Mouse (Mus musculus) liver, embryonic 14.5 days (tissue): ENCODE data around the gene Lpcat3. TPM values are rescaled to one million over a fixed set of nuclear protein-coding genes. Genes with fewer than 3 reads are reported as not detected.
A peak's percentile ranks its signal among the peaks of the same experiment; 100 is the strongest.

Experiments
- ATAC-seq: fragments of 200-750 bp; cut with Nextera tagmentation; 2 replicates; pipeline ENCODE4 v1.8.0; 2017; ENCODE audit warnings: moderate number of reproducible peaks, mild to moderate bottlenecking, moderate library complexity; ENCODE audit not compliant: insufficient read depth
- DNase-seq, 3 experiments: peaks; one replicate each; pipeline ENCODE4 v3.0.0-alpha.2; 2012 to 2013; ENCODE audit warnings: low read depth in 3 of 3, low spot score in 3 of 3
- H3K27ac ChIP-seq: fragments of 300-500 bp; sonication (generic); 2 replicates; pipeline ENCODE4 v1.5.1; 2014; ENCODE audit warnings: moderate library complexity, mild to moderate bottlenecking, control low read depth, inconsistent platforms
- H3K27me3 ChIP-seq: fragments of 300-500 bp; sonication (generic); 2 replicates; pipeline ENCODE4 v1.6.1; 2014; ENCODE audit warnings: mild to moderate bottlenecking, low read length, moderate library complexity; ENCODE audit not compliant: control insufficient read depth, insufficient read depth
- H3K36me3 ChIP-seq: fragments of 300-500 bp; sonication (generic); replicated peaks from 2 replicates; pipeline ENCODE4 v1.6.1; 2014; ENCODE audit warnings: low read depth; ENCODE audit not compliant: control insufficient read depth, insufficient read depth
- H3K4me1 ChIP-seq, 2 experiments: fragments of 200-500 bp in 1 of 2; fragments of 300-500 bp in 1 of 2; sonication (generic) in 1 of 2; replicated peaks; 2 replicates each; pipeline ENCODE4 v1.6.1; 2012 to 2014; ENCODE audit warnings: antibody characterized with exemption in 1 of 2, inconsistent platforms in 1 of 2, low read length in 1 of 2; ENCODE audit not compliant: control insufficient read depth in 2 of 2, insufficient read depth in 2 of 2
- H3K4me2 ChIP-seq: fragments of 300-500 bp; sonication (generic); 2 replicates; pipeline ENCODE4 v1.6.1; 2014; ENCODE audit warnings: low read depth, mild to moderate bottlenecking, control low read depth, moderate library complexity
- H3K4me3 ChIP-seq, 2 experiments: fragments of 200-500 bp in 1 of 2; fragments of 300-500 bp in 1 of 2; sonication (generic) in 1 of 2; 2 replicates each; pipeline ENCODE4 v1.5.1; 2012 to 2014; ENCODE audit warnings: low read depth in 2 of 2, low read length in 2 of 2, mild to moderate bottlenecking in 2 of 2, control low read depth in 1 of 2, inconsistent platforms in 1 of 2, moderate library complexity in 1 of 2; ENCODE audit not compliant: insufficient read depth in 1 of 2
- H3K9ac ChIP-seq: fragments of 300-500 bp; sonication (generic); replicated peaks from 2 replicates; pipeline ENCODE4 v1.6.1; 2014; ENCODE audit warnings: mild to moderate bottlenecking, control low read depth, moderate library complexity
- H3K9me3 ChIP-seq: fragments of 300-500 bp; sonication (generic); 2 replicates; pipeline ENCODE4 v1.6.1; 2016; ENCODE audit warnings: low read length, mixed read lengths; ENCODE audit not compliant: control insufficient read depth
- CTCF ChIP-seq: IDR thresholded peaks from 2 replicates; pipeline ENCODE4 v1.5.1; 2016; ENCODE audit warnings: antibody characterized with exemption, low read depth, control low read depth
- EP300 ChIP-seq: IDR thresholded peaks from 2 replicates; pipeline ENCODE4 v1.6.1; 2016; ENCODE audit warnings: antibody characterized with exemption, low read depth
- WGBS: fragments of 180-500 bp; shearing (Covaris S2); extraction: QIAGEN DNeasy Blood & Tissue Kit; methylation state at CpG from one replicate; pipeline ENCODE4 v1.1.7; 2014; ENCODE audit not compliant: insufficient replicate concordance; 5-methylcytosine and 5-hydroxymethylcytosine counted together
- polyA plus RNA-seq, 2 experiments: library from polyadenylated mRNA; depleted of rRNA in 1 of 2; stranded (reverse) in 1 of 2; unstranded in 1 of 2; fragments of >200 nt; fragmentation: Nextera tagmentation in 1 of 2; extraction: Ambion mirVana in 1 of 2; gene quantifications; 2 replicates each; pipeline versions ENCODE4 v1.2.1 to v1.2.3; 2012 to 2014

The Lpcat3 gene
- polyA plus RNA-seq, 2 experiments = 61.4 to 64.2 TPM

DNA sequence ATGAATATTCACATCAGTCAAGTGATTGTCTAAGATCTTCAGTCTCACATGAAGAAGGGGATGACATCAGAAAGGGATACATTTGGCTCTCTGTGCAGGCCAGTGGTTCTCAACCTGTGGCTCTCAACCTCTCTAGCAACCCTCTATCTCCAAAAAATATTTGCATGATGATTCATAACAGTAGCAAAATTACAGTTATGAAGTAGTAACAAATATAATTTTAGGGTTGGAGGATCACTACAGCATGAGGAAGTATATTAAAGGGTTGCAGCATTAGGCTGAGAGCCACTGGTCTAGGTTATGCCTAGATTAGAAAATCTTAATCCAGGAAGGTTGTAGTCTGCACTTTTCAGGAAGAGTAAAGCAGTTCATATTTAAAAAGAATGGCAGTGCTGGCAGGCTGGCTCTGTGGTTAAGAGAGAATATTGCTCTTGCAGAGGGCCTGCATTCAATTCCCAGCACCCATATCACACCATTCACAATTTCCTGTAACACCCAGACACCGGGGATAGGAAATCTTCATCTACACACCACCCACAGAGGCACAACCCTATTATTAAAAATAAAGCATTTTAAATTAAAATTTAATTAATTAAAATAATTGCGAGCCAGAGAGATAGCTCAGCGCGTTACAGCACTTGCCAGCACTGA lies 1.5 kb upstream of the Lpcat3 start:
- H3K4me1 ChIP-seq = peaks cover 11 to 15% of the 10 kb centered on the region in 2 experiments
- WGBS = 80% methylated on average over 4 of the region's 4 CpGs
- no peak overlapping the region for H3K27ac ChIP-seq
- DNase-seq (no peak), ATAC-seq (no peak)
- H3K4me2 ChIP-seq = peak overlapping the region; percentile 80
- H3K36me3 ChIP-seq = peaks cover 4% of the 10 kb centered on the region
- no peaks in the 10 kb centered on the region for H3K27me3 ChIP-seq
- no peaks in the 10 kb centered on the region for H3K9me3 ChIP-seq
- no peak for TF ChIP-seq EP300
- no peak for TF ChIP-seq CTCF
- no peak overlapping the region for H3K4me3 ChIP-seq
- no peak overlapping the region for H3K9ac ChIP-seq

DNA sequence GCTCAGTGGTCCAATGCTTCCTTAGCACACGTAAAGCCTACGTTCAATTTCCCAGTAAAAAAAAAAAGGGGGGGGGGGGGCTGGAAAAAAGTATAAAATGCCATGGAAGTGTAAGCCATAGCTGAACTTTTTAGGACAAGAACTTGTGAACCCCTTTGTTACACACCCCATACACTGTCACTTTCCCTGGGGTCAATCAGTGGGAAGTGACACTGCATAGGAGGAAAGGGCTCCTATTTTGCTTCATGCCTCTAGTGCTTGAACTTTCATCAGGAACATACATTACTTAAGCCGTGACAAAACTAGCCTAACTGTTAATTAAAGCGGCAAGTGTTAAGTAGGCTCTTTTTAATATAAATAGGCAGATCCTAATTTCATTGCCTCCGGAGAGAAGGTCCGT lies 832 bp upstream of the Lpcat3 start:
- Histone ChIP-seq H3K9me3 (no peaks in the 10 kb centered on the region), H3K4me1 (peaks cover 11 to 15% of the 10 kb centered on the region in 2 experiments), H3K36me3 (peaks cover 4% of the 10 kb centered on the region), H3K4me3 (peak overlapping the region; percentile 61 to 71), H3K27ac (peak overlapping the region; percentile 74), H3K4me2 (peak overlapping the region; percentile 80), H3K9ac (peak overlapping the region; percentile 72), H3K27me3 (no peaks in the 10 kb centered on the region)
- WGBS = 28% methylated on average over 6 of the region's 6 CpGs
- no peak for ATAC-seq
- no peak for DNase-seq
- TF ChIP-seq EP300 (no peak), CTCF (no peak)

DNA sequence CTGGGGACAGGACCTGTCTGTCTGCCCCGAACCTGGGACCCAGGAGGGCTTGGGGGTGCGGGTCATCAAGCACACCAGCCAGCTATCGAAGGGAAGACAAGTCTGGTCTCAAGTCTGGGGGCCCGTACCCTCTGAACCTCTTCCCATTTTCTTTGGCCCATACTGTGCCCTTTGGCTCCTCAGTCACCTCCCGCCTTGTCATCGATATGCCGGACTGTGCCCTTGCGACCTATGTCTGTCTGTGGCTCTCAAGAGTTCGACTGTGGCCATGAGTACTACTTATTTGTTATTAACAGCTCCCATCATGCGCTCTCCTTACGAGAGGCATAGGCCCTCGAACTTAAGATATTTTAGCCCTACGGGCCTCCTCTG lies 583 bp downstream of the Lpcat3 start:
- no peak for DNase-seq
- Histone ChIP-seq H3K4me3 (peak overlapping the region; percentile 61 to 99), H3K36me3 (peaks cover 4% of the 10 kb centered on the region), H3K27ac (peak overlapping the region; percentile 50), H3K4me1 (peaks cover 11 to 15% of the 10 kb centered on the region in 2 experiments), H3K27me3 (no peaks in the 10 kb centered on the region), H3K9ac (peak overlapping the region; percentile 66), H3K9me3 (no peaks in the 10 kb centered on the region), H3K4me2 (peak overlapping the region; percentile 96)
- no peak for ATAC-seq
- TF ChIP-seq EP300 (no peak), CTCF (no peak)
- whole genome bisulfite sequencing = 7% methylated on average over 13 of the region's 13 CpGs

DNA sequence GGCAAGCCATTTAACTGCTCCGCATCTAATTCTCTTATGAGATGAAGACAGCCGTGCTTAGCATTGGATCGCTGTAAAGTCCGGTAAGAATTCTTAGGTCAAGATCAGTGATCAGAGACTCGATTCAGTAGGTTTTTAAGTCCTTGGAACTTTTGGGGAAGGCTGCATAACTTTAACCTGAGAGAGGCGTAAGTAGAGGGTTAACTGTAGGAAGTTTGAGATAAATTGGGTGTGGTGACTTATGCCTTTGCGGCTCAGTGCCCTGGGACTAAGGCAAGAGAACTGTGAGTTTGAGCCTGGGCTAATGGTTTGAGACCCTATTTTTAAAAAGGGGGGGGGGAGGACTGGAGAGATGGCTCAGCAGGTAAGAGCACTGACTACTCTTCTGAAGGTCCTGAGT lies 1.4 kb downstream of the Lpcat3 start:
- Histone ChIP-seq H3K4me1 (peaks cover 11 to 15% of the 10 kb centered on the region in 2 experiments), H3K36me3 (peaks cover 4% of the 10 kb centered on the region), H3K9ac (peak overlapping the region; percentile 66), H3K9me3 (no peaks in the 10 kb centered on the region), H3K4me3 (peak overlapping the region; percentile 61 to 99), H3K27ac (peak overlapping the region; percentile 50), H3K27me3 (no peaks in the 10 kb centered on the region), H3K4me2 (peak overlapping the region; percentile 96)
- no peak for TF ChIP-seq EP300
- no peak for DNase-seq
- no peak for ATAC-seq
- 36% methylated on average over 7 of the region's 7 CpGs for WGBS

DNA sequence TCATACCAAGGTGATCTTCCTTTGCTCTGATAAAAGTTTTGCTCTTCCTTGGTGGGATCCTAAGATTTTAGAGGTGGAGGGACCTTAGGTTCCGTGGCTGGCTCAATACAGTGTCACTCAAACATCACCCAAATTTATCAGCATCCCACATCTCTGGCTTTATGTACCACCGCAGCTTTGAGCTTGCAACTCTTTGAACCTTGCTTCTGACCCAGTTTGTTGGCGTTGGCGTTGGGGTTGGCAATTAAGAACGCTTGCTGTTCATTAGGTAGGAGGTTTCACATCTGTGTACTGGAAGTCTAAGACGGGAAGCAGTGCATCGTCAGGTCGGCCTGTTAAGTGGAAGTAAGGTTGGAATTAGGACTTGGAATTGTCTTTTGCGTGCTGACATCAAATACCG lies 2.2 kb downstream of the Lpcat3 start:
- Histone ChIP-seq H3K9me3 (no peaks in the 10 kb centered on the region), H3K4me3 (peak overlapping the region; percentile 5 to 61; a peak in 3 of 4 replicates), H3K4me1 (peaks cover 11 to 15% of the 10 kb centered on the region in 2 experiments), H3K4me2 (peak overlapping the region; percentile 96), H3K9ac (peak overlapping the region; percentile 24; the same call in 1 of the 2 replicates), H3K27me3 (no peaks in the 10 kb centered on the region), H3K36me3 (peaks cover 4% of the 10 kb centered on the region), H3K27ac (no peak overlapping the region)
- DNase-seq (no peak), ATAC-seq (no peak)
- WGBS = 84% methylated on average over 10 of the region's 10 CpGs
- TF ChIP-seq CTCF = no peak
- TF ChIP-seq EP300 = no peak
